Mouse (Mus musculus) cerebellum, adult 11-12 months (tissue): ENCODE measurements around the gene Usb1.

ENCODE experiments used
- DNase-seq: peaks from one replicate; pipeline ENCODE4 v3.0.0; 2022

Gene Usb1

DNA sequence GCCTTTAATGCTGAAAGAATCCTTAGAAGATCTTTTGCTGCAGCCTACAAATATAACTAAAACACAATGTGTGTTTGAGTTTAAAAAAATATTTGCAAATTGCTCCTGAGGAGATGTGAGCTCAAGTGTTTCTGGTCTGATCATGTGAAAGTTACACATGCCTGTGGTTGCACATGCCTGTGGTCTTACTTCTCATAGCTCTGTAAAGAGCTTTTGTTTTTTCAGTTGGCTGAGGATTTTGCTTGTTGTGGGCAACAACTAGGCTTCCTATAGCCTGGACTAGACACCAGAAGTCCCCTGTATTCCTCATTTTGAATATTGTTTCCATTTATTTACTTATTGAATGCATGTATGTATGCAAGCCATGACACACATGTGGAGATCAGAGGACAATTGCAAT is 4.3 kb downstream of the Usb1 start:
- DNase-seq, result no peak

DNA sequence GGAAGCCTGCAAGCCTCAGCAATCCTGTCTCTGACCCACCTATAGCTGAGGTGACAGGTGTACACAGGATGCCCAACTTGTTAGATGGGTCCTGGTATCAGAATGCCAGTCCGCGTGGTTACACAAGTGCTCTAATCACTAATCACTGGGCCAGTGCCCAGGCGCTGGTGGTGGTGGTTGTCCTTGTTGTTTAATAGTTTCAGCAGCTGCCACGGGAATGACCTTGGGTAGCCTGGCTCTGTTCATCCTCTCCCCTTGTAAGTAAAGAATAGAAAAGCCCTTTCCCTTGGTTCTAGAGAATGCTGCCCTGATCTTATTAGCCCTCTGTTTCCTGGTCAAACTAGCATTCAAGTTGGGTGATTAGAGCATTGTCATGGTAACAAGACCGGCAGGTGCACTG is 9.6 kb downstream of the Usb1 start:
- DNase-seq, result no peak

DNA sequence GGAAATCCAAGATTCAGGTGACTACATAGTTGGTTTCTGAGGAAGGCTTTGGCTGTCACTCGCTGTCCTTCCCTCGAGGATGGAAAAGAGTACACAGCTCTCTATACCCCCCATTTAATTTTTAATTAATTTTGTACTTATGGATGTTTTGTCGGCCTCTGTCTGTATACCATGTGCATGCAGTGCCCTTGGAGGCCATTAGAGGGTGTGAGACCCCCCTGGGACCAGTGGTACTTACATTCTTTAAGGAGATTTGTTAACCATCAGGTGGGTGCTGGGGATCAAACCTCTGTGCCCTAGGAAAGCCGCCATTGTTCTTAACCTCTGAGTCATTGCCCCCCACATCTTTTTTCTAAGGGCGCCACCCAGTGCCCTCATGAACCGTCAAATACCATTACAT is 12.6 kb downstream of the Usb1 start:
- no peak for DNase-seq

DNA sequence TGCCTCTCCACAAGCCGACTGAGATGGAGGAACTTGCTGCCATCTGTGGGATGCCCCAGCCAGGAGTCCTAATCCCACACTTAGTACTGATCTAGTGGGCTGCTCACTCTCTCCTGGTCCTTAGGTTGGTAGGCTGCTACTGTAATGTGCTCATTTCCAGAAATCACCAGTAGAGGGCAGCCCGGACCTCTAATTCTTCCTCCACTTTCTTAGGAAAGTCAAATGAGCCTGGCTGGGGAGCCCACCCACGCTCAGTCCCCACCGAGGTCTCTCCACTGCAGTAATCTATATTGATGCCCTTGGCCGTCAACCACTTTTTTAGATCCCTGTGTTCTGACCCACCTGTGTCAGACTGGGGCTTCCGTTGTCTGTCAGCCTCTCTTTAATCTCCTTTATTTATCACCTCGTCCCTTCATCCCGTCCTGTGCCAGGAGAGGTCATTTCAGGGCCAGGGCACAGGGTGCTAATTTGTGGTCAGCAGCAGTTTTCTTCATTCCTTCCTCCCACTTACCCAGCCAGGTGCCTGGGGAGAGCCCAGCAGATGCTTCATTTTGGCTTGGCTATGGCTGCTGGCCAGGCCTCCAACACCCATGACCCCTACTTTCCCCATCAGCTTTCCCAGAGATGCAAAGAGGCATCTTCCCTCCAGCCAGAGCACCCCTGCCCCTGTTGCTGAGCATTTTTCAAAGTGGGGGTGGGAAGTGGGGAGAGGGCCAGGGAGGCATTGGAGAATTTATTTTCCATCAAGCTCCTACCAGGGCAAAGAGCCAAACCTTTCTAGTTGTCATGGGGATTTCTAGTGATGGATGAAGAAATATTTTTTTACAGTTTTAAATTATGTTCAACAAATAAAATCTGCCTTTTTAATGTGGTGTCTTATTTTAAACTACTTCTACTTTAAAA is 14.8 kb downstream of the Usb1 start:
- no peak for DNase-seq

GRCm38 (mm10) chr8:95348356-95348755 is 16.3 kb downstream of the Usb1 start:
- no peak for DNase-seq

GRCm38 (mm10) chr8:95348811-95349630 is 16.9 kb downstream of the Usb1 start:
- DNase-seq, result peak; percentile 33

DNA sequence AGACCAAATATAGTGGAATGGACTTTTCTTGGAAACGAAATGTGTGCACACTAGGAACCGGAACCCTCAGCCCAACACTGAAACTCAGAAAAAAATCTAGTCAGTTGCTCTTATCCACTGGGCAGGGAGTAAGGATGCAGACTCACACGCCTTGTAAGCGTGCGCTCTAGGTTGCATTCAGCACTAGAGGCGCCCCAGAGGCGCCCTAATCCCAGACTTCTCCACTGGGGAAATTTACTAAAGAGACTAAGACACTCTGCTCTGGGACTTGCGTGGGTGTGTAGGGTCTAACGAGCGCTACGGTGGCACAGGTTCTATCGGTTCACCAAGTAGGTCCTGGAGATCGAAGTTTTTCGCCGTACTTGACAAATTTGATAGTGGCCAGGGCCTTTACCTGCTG is 19.4 kb downstream of the Usb1 start:
- no peak for DNase-seq

GRCm38 (mm10) chr8:95352151-95352870 is 20.2 kb downstream of the Usb1 start, which contains the start of gene Mmp15:
Gene Mmp15 (plus strand): TSS chr8:95352268.
- peak; percentile 30 for DNase-seq

DNA sequence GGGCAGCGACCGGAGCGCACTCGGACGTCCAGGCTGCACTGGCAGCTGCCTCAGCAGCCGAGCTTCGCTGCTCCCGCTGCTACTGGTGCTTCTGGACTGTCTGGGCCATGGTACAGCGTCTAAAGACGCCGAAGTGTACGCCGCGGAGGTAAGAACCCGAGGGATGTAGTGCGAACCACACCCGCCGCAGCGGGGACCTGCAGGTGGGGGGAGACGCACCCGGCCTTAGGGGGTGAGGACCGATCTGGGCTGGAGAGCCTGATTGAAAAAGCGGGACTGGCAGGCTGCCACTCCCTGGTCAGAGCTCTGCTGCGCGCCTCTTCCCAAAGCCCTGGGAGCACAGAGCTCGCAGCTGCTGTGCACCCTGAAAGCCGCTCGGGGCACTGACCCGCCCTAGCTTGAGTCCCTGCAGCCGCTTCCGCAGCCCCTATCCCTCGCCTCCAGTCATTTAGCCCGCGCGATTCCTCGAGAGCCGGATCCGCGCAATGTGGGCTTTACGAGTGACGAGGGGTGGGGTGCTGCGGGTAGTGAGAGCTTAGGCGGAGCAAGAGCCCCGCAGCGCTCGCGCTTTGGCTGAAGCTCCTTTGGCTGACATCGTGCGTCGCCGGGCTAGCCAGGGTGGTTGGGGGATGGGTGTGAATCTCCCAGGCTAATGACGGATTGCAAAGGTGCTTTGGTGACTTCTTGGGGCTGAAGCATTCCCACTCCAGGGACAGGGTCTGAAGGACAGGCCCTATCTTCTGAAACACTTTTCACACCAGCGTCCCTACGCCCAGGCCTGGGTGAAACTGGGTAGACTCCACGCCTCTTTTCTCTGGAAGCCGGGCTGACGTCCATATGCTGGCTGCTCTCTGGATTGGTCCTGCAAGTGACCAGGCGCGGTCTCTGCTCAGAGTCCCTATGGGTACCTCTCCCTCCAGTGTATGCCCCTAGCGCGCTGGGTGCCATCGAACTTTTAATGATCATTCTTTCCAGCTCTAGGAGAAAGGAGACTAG is 21.1 kb downstream of the Usb1 start:
- peak; percentile 20 for DNase-seq

GRCm38 (mm10) chr8:95354606-95355005 is 22.5 kb downstream of the Usb1 start:
- no peak for DNase-seq

GRCm38 (mm10) chr8:95358550-95359411 is 26.7 kb downstream of the Usb1 start:
- no peak for DNase-seq

DNA sequence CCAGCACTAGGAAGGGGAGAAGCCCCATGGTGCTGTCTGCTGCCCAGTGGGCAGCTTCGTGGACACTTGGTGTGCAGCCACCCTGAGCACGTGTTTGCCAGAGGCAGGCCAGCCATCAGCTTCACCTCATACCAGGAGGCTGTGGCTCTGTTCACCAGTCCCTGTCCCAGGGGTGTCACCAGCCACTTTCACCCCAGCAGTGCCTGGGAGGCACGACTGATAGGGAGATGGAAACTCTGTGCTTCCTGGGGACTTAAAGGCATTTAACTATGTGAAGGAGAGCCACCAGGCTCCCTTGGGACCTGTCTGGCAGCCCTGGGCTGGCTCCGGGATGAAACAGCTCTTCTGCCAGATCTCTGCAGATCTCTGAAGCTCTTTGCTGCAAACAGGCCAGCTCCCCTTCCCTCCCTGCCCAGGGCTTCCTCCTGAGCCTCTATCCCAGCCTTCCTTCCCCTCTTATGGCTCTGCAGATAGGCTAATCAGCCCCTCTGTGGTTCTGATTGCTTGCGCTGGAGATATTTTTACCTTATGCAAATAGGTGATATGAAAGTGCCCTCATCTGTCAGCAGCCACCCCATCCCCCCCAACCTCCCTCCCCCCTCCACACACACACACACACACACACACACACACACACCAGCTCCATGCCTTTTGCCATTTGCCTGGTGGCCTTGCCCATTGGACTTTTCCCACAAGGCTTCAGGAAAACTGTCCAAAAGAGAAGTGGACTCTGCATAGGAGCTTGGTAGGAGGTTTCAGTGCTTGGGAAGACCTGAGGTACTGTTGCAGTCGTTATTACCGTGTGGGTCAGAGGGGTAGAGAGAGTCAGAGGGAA is 28.3 kb downstream of the Usb1 start:
- DNase-seq, result no peak

DNA sequence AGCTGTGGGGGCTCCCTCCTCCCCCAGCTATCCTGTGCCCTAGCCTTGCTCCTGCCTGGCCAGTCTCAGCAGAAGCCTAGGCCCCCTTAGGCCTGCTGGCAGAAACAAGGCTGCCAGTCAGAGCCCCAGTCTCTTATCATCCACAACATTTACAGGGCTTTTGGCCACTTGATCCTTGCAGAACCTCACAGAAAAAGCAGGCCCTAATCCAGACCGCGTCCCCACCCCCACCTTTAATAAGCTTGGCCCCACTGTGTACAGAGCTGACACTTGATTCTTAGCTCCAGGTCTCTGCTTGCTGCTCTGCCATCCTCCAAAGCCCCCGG is 28.9 kb downstream of the Usb1 start:
- no peak for DNase-seq

- no peak for DNase-seq
These were observed 30.2 kb downstream of the Usb1 start for GRCm38 (mm10) chr8:95362272-95362671.

DNA sequence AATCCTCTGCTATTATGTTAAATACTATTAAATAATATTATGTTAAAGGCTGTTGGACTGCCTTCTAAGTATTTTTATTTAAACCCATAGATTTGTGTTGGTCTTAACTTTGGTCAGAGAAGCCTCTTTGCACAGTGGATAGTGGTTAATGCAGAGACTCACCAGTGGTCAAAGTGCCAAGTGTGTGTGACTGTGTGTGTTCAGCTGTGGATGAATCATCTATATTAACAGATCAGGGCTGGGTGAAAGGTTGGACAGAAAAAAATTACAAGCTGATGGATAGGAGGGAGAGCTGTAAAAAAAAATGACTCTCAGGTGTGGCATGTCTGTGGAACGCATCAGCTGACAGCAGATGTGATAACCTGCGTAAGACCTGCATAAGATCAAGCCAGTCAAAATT is 31.8 kb downstream of the Usb1 start:
- no peak for DNase-seq

- no peak for DNase-seq
These were observed 37.7 kb downstream of the Usb1 start for GRCm38 (mm10) chr8:95369581-95370326.

GRCm38 (mm10) chr8:95373389-95374002 is 41.4 kb downstream of the Usb1 start:
- no peak for DNase-seq

GRCm38 (mm10) chr8:95374429-95374828 is 42.3 kb downstream of the Usb1 start:
- no peak for DNase-seq

DNA sequence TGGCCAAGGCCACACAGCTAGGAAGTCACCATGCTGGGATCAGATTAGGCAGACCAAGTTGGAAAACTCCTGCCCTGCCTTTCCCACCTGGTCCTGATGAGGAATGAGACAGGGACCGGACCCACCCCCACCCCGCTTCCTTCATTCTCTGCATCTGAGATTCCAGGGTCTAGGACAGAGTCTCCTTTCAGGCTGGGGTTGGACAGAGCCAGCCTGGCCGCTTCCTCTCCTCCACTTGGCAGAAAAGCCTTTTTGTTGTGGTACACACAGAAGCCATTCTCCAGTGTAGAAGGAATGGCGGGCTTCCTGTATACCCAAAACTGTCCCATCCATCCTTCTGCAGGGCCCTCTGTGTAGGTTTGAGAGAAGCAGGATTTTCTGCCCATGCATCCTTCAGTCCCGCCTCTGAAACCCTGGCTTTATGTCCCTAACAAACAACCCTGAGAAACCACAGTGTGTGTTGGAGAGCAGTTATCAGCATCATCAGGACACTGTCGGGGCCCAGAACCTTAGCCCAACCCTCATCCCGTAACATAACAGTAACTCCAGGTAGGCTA is 43.4 kb downstream of the Usb1 start:
- no peak for DNase-seq
